Mouse (Mus musculus): ENCODE measurements at regions not wholly inside any gene's neighbourhood (a gene's known extent, or its start where the extent isn't known, plus 50 kb on each side); places are given as distances from the start of the nearest gene placed in this dataset.

- H3K27ac ChIP-seq (ENCODE audit: low read depth, low read length), result no peak overlapping the region
- ATAC-seq (no peak), DNase-seq (ENCODE audit: low spot score) (no peak)
- no peaks in the 10 kb centered on the region for H3K27me3 ChIP-seq (replicated peaks; ENCODE audit: control insufficient read depth, insufficient read depth, low read length)
- no peaks in the 10 kb centered on the region for H3K9me3 ChIP-seq (replicated peaks; ENCODE audit: control insufficient read depth, low read length)
- H3K36me3 ChIP-seq (ENCODE audit: control insufficient read depth, insufficient read depth, low read length), result no peaks in the 10 kb centered on the region
- H3K9ac ChIP-seq (ENCODE audit: low read length), result no peak overlapping the region
- no peaks in the 10 kb centered on the region for H3K4me1 ChIP-seq (ENCODE audit: control insufficient read depth, insufficient read depth, low read length)
- WGBS, result 62% methylated on average over 3 of the region's 3 CpGs
- no peak overlapping the region for H3K4me2 ChIP-seq (ENCODE audit: low read length)
- H3K4me3 ChIP-seq (ENCODE audit: low read depth, low read length), result no peak overlapping the region
Observed at GRCm38 (mm10) chr16:9270099-9270498, 440.2 kb downstream of the 1810013L24Rik start.

GRCm38 (mm10) chr16:9270671-9271070, 440.8 kb downstream of the 1810013L24Rik start:
- no peaks in the 10 kb centered on the region for H3K36me3 ChIP-seq (ENCODE audit: control insufficient read depth, insufficient read depth, low read length)
- ATAC-seq (no peak), DNase-seq (ENCODE audit: low spot score) (no peak)
- H3K4me1 ChIP-seq (ENCODE audit: control insufficient read depth, insufficient read depth, low read length), result no peaks in the 10 kb centered on the region
- no peak overlapping the region for H3K27ac ChIP-seq (ENCODE audit: low read depth, low read length)
- H3K4me3 ChIP-seq (ENCODE audit: low read depth, low read length), result no peak overlapping the region
- 92% methylated on average over 1 of the region's 1 CpGs for WGBS
- no peak overlapping the region for H3K9ac ChIP-seq (ENCODE audit: low read length)
- H3K27me3 ChIP-seq (replicated peaks; ENCODE audit: control insufficient read depth, insufficient read depth, low read length), result no peaks in the 10 kb centered on the region
- H3K9me3 ChIP-seq (replicated peaks; ENCODE audit: control insufficient read depth, low read length), result no peaks in the 10 kb centered on the region
- H3K4me2 ChIP-seq (ENCODE audit: low read length), result no peak overlapping the region

- H3K9me3 ChIP-seq (replicated peaks; ENCODE audit: control insufficient read depth, low read length), result no peaks in the 10 kb centered on the region
- ATAC-seq (no peak), DNase-seq (ENCODE audit: low spot score) (no peak)
- no peaks in the 10 kb centered on the region for H3K4me1 ChIP-seq (ENCODE audit: control insufficient read depth, insufficient read depth, low read length)
- no peak overlapping the region for H3K9ac ChIP-seq (ENCODE audit: low read length)
- H3K27me3 ChIP-seq (replicated peaks; ENCODE audit: control insufficient read depth, insufficient read depth, low read length), result no peaks in the 10 kb centered on the region
- WGBS, result 51% methylated on average over 6 of the region's 6 CpGs
- no peaks in the 10 kb centered on the region for H3K36me3 ChIP-seq (ENCODE audit: control insufficient read depth, insufficient read depth, low read length)
- H3K4me3 ChIP-seq (ENCODE audit: low read depth, low read length), result no peak overlapping the region
- H3K27ac ChIP-seq (ENCODE audit: low read depth, low read length), result no peak overlapping the region
- H3K4me2 ChIP-seq (ENCODE audit: low read length), result no peak overlapping the region
Observed at GRCm38 (mm10) chr16:9273751-9274300, 443.9 kb downstream of the 1810013L24Rik start.

- ATAC-seq, result no peak
- H3K4me1 ChIP-seq (ENCODE audit: control insufficient read depth, insufficient read depth, low read length), result no peaks in the 10 kb centered on the region
- H3K27ac ChIP-seq (ENCODE audit: low read depth, low read length), result no peak overlapping the region
- H3K9me3 ChIP-seq (replicated peaks; ENCODE audit: control insufficient read depth, low read length), result no peaks in the 10 kb centered on the region
- DNase-seq (ENCODE audit: low spot score), result no peak
- H3K4me3 ChIP-seq (ENCODE audit: low read depth, low read length), result no peak overlapping the region
- 70% methylated on average over 7 of the region's 7 CpGs for WGBS
- H3K9ac ChIP-seq (ENCODE audit: low read length), result no peak overlapping the region
- no peak overlapping the region for H3K4me2 ChIP-seq (ENCODE audit: low read length)
- no peaks in the 10 kb centered on the region for H3K27me3 ChIP-seq (replicated peaks; ENCODE audit: control insufficient read depth, insufficient read depth, low read length)
- H3K36me3 ChIP-seq (ENCODE audit: control insufficient read depth, insufficient read depth, low read length), result no peaks in the 10 kb centered on the region
Observed at GRCm38 (mm10) chr16:9274583-9275100, 444.7 kb downstream of the 1810013L24Rik start.

GRCm38 (mm10) chr16:9275426-9275825, 445.5 kb downstream of the 1810013L24Rik start:
- 86% methylated on average over 4 of the region's 4 CpGs for WGBS
- ATAC-seq (no peak), DNase-seq (ENCODE audit: low spot score) (no peak)
- H3K4me1 ChIP-seq (ENCODE audit: control insufficient read depth, insufficient read depth, low read length), result no peaks in the 10 kb centered on the region; the same call in 1 of the 2 replicates
- H3K27ac ChIP-seq (ENCODE audit: low read depth, low read length), result no peak overlapping the region
- no peak overlapping the region for H3K4me2 ChIP-seq (ENCODE audit: low read length)
- no peaks in the 10 kb centered on the region for H3K9me3 ChIP-seq (replicated peaks; ENCODE audit: control insufficient read depth, low read length)
- H3K4me3 ChIP-seq (ENCODE audit: low read depth, low read length), result no peak overlapping the region
- no peaks in the 10 kb centered on the region for H3K36me3 ChIP-seq (ENCODE audit: control insufficient read depth, insufficient read depth, low read length)
- no peak overlapping the region for H3K9ac ChIP-seq (ENCODE audit: low read length)
- no peaks in the 10 kb centered on the region for H3K27me3 ChIP-seq (replicated peaks; ENCODE audit: control insufficient read depth, insufficient read depth, low read length)

- 89% methylated on average over 1 of the region's 1 CpGs for whole genome bisulfite sequencing
- Histone ChIP-seq H3K27me3 (replicated peaks; ENCODE audit: control insufficient read depth, insufficient read depth, low read length) (no peaks in the 10 kb centered on the region), H3K36me3 (ENCODE audit: control insufficient read depth, insufficient read depth, low read length) (no peaks in the 10 kb centered on the region), H3K4me3 (ENCODE audit: low read depth, low read length) (no peak overlapping the region), H3K9me3 (replicated peaks; ENCODE audit: control insufficient read depth, low read length) (no peaks in the 10 kb centered on the region), H3K9ac (ENCODE audit: low read length) (no peak overlapping the region), H3K4me1 (ENCODE audit: control insufficient read depth, insufficient read depth, low read length) (peaks cover 6% of the 10 kb centered on the region; the same call in 1 of the 2 replicates), H3K4me2 (ENCODE audit: low read length) (no peak overlapping the region), H3K27ac (ENCODE audit: low read depth, low read length) (no peak overlapping the region)
- ATAC-seq, result no peak
- DNase-seq (ENCODE audit: low spot score), result no peak
Observed at GRCm38 (mm10) chr16:9277064-9277463, 447.2 kb downstream of the 1810013L24Rik start.

- 55% methylated on average over 6 of the region's 6 CpGs for WGBS
- no peak for DNase-seq (ENCODE audit: low spot score)
- Histone ChIP-seq H3K4me1 (ENCODE audit: control insufficient read depth, insufficient read depth, low read length) (peaks cover 6% of the 10 kb centered on the region; the same call in 1 of the 2 replicates), H3K27ac (ENCODE audit: low read depth, low read length) (no peak overlapping the region), H3K4me3 (ENCODE audit: low read depth, low read length) (no peak overlapping the region), H3K9ac (ENCODE audit: low read length) (no peak overlapping the region), H3K27me3 (replicated peaks; ENCODE audit: control insufficient read depth, insufficient read depth, low read length) (no peaks in the 10 kb centered on the region), H3K9me3 (replicated peaks; ENCODE audit: control insufficient read depth, low read length) (no peaks in the 10 kb centered on the region), H3K36me3 (ENCODE audit: control insufficient read depth, insufficient read depth, low read length) (no peaks in the 10 kb centered on the region), H3K4me2 (ENCODE audit: low read length) (no peak overlapping the region)
- no peak for ATAC-seq
Observed at GRCm38 (mm10) chr16:9279726-9280125, 449.8 kb downstream of the 1810013L24Rik start.

- Histone ChIP-seq H3K9ac (ENCODE audit: low read length) (no peak overlapping the region), H3K9me3 (replicated peaks; ENCODE audit: control insufficient read depth, low read length) (no peaks in the 10 kb centered on the region), H3K4me1 (ENCODE audit: control insufficient read depth, insufficient read depth, low read length) (peaks cover 6% of the 10 kb centered on the region; the same call in 1 of the 2 replicates), H3K27ac (ENCODE audit: low read depth, low read length) (peak overlapping the region; percentile 15; the same call in 1 of the 2 replicates), H3K36me3 (ENCODE audit: control insufficient read depth, insufficient read depth, low read length) (no peaks in the 10 kb centered on the region), H3K4me2 (ENCODE audit: low read length) (no peak overlapping the region), H3K4me3 (ENCODE audit: low read depth, low read length) (no peak overlapping the region), H3K27me3 (replicated peaks; ENCODE audit: control insufficient read depth, insufficient read depth, low read length) (no peaks in the 10 kb centered on the region)
- DNase-seq (ENCODE audit: low spot score) (no peak), ATAC-seq (peak; percentile 44; the same call in 1 of the 2 replicates)
- 61% methylated on average over 4 of the region's 4 CpGs for WGBS
Observed at GRCm38 (mm10) chr16:9280431-9280830, 450.5 kb downstream of the 1810013L24Rik start.

- Histone ChIP-seq H3K27me3 (replicated peaks; ENCODE audit: control insufficient read depth, insufficient read depth, low read length) (no peaks in the 10 kb centered on the region), H3K4me2 (ENCODE audit: low read length) (no peak overlapping the region), H3K4me1 (ENCODE audit: control insufficient read depth, insufficient read depth, low read length) (peaks cover 6% of the 10 kb centered on the region; the same call in 1 of the 2 replicates), H3K36me3 (ENCODE audit: control insufficient read depth, insufficient read depth, low read length) (no peaks in the 10 kb centered on the region), H3K4me3 (ENCODE audit: low read depth, low read length) (no peak overlapping the region), H3K9ac (ENCODE audit: low read length) (no peak overlapping the region), H3K27ac (ENCODE audit: low read depth, low read length) (no peak overlapping the region), H3K9me3 (replicated peaks; ENCODE audit: control insufficient read depth, low read length) (no peaks in the 10 kb centered on the region)
- ATAC-seq (peak; percentile 90; the same call in 1 of the 2 replicates), DNase-seq (ENCODE audit: low spot score) (peak; percentile 81)
- 3% methylated on average over 5 of the region's 5 CpGs for WGBS
Observed at GRCm38 (mm10) chr16:9280931-9281330, 451.0 kb downstream of the 1810013L24Rik start.

Data from forebrain, embryonic 14.5 days (tissue).